Mouse (Mus musculus): ENCODE measurements around the gene Mamdc4.

DNA sequence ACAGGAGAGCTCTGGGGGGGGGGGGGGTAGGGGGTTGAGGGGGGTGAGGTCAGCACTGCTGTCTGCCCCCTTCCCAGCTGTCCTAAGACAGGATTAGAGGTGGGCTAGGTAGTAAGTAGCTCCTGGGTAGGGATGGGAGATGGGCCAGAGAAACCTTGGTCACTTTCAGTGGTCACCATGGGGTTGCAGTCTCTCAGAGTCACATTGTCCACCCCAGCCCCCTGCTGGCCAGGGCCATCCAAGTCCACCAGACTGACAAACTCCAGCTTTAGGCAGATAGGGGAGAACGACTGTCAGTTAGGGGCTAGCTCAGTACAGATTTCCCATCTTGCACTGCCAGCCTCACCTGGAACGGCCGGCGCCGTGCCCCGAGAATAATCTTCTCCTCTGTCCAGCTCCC lies 8.1 kb downstream of the Mamdc4 start:
- TF ChIP-seq CTCF (IDR thresholded peaks at IDR 0.05) (peak; percentile 24), POLR2A (IDR thresholded peaks at IDR 0.05; ENCODE audit: insufficient read depth, low read depth, low read length) (no peak), EP300 (IDR thresholded peaks at IDR 0.05; ENCODE audit: insufficient read depth, low read depth, low read length) (no peak)
